Mouse (Mus musculus): Measurements from ENCODE around the gene Plcxd3. TPM values are rescaled to one million over a fixed set of nuclear protein-coding genes. Genes with fewer than 3 reads are reported as not detected.
"Not testable (repeated sequence)": the region's sequence is repeated elsewhere in the genome, so short reads cannot be mapped to it uniquely, and the experiment has no call there.

The Plcxd3 gene
- total and polyA plus RNA-seq, 3 experiments = 0.08 TPM; not detected in 2

- DNase-seq (ENCODE audit: extremely low read depth) = peak; percentile 40
- Histone ChIP-seq H3K4me3 (replicated peaks in 1 of 3; ENCODE audit: low read depth in 2 of 3, low read length in 2 of 3, poor library complexity in 1 of 3) (no peak overlapping the region), H3K79me2 (replicated peaks; ENCODE audit: control insufficient read depth, extremely low read depth, insufficient read depth, poor library complexity, severe bottlenecking) (no peaks in the 10 kb centered on the region), H3K27me3 (replicated peaks) (no peaks in the 10 kb centered on the region), H3K9me3 (replicated peaks; ENCODE audit: low read length) (no peaks in the 10 kb centered on the region), H3K36me3 (replicated peaks in 1 of 2; ENCODE audit: control insufficient read depth in 1 of 2, insufficient read depth in 1 of 2, low read length in 1 of 2) (no peaks in the 10 kb centered on the region), H3K4me1 (ENCODE audit: control insufficient read depth in 1 of 2, insufficient read depth in 2 of 2) (peaks cover 0 to 10% of the 10 kb centered on the region in 2 experiments; a peak in 2 of 4 replicates), H3K4me2 (ENCODE audit: insufficient read depth, low read depth, poor library complexity, severe bottlenecking) (peak overlapping the region; percentile 67), H3K9ac (ENCODE audit: insufficient read depth, low read depth) (no peak overlapping the region), H3K27ac (ENCODE audit: insufficient read depth, low read depth) (no peak overlapping the region)
- dilution Hi-C loops (cut with MboI; ENCODE audit: extremely low pct_ligation_motif_present, extremely low pct_unique_long_range_greater_than_20kb, low sequenced_read_pairs) = no loop called here
- TF ChIP-seq POLR2A (IDR thresholded peaks at IDR 0.05; ENCODE audit: low read depth, low read length) (no peak), JUND (conservative IDR thresholded peaks at IDR 0.05; ENCODE audit: low read depth, low read length) (peak; percentile 72), EP300 (IDR thresholded peaks at IDR 0.05; ENCODE audit: low read length) (peak; percentile 36; the same call in 1 of the 2 replicates), IRF4 (IDR thresholded peaks at IDR 0.05; ENCODE audit: low read depth, low read length) (peak; percentile 91)
- in situ Hi-C loops (cut with MboI; ENCODE audit: low pct_ligation_motif_present, low pct_unique_long_range_greater_than_20kb, low sequenced_read_pairs) = no loop called here
Measured at GRCm38 (mm10) chr15:4561431-4561970, 186.2 kb downstream of the Plcxd3 start.

DNA sequence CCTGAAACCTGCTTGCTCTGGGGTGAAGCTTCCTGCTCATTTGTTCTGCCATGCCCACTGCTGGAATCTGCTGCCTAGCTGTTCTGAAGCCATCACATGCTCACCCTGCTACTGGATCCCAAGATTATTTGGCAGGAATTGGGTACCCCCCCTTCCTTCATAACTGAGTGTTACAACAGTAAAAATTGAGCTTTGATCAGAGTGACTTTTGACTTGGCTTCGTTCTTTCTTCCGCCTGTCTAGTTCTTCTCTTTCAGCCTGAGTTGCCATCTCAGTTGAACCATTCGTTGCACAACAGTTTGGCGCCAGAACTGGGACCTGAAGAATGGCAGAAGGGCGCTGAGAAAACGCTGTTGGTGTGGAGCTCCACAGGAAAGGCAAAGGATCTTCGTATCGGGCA is 220.2 kb downstream of the Plcxd3 start:
- H3K9me3 ChIP-seq (replicated peaks; ENCODE audit: low read length); H3K27me3 ChIP-seq (replicated peaks); H3K4me3 ChIP-seq (replicated peaks in 1 of 3; ENCODE audit: low read depth in 2 of 3, low read length in 2 of 3, poor library complexity in 1 of 3); H3K27ac ChIP-seq (ENCODE audit: insufficient read depth, low read depth); H3K36me3 ChIP-seq (replicated peaks in 1 of 2; ENCODE audit: control insufficient read depth in 1 of 2, insufficient read depth in 1 of 2, low read length in 1 of 2); in situ Hi-C loops (cut with MboI; ENCODE audit: low pct_ligation_motif_present, low pct_unique_long_range_greater_than_20kb, low sequenced_read_pairs); dilution Hi-C loops (cut with MboI; ENCODE audit: extremely low pct_ligation_motif_present, extremely low pct_unique_long_range_greater_than_20kb, low sequenced_read_pairs); H3K9ac ChIP-seq (ENCODE audit: insufficient read depth, low read depth); H3K79me2 ChIP-seq (replicated peaks; ENCODE audit: control insufficient read depth, extremely low read depth, insufficient read depth, poor library complexity, severe bottlenecking); H3K4me1 ChIP-seq (ENCODE audit: control insufficient read depth in 1 of 2, insufficient read depth in 2 of 2); DNase-seq (ENCODE audit: extremely low read depth); H3K4me2 ChIP-seq (ENCODE audit: insufficient read depth, low read depth, poor library complexity, severe bottlenecking): not testable (repeated sequence)

- H3K36me3 ChIP-seq (replicated peaks in 1 of 2; ENCODE audit: control insufficient read depth in 1 of 2, insufficient read depth in 1 of 2, low read length in 1 of 2); H3K27me3 ChIP-seq (replicated peaks); H3K9ac ChIP-seq (ENCODE audit: insufficient read depth, low read depth); H3K4me1 ChIP-seq (ENCODE audit: control insufficient read depth in 1 of 2, insufficient read depth in 2 of 2); H3K27ac ChIP-seq (ENCODE audit: insufficient read depth, low read depth); in situ Hi-C loops (cut with MboI; ENCODE audit: low pct_ligation_motif_present, low pct_unique_long_range_greater_than_20kb, low sequenced_read_pairs); DNase-seq (ENCODE audit: extremely low read depth); H3K4me3 ChIP-seq (replicated peaks in 1 of 3; ENCODE audit: low read depth in 2 of 3, low read length in 2 of 3, poor library complexity in 1 of 3); dilution Hi-C loops (cut with MboI; ENCODE audit: extremely low pct_ligation_motif_present, extremely low pct_unique_long_range_greater_than_20kb, low sequenced_read_pairs); H3K79me2 ChIP-seq (replicated peaks; ENCODE audit: control insufficient read depth, extremely low read depth, insufficient read depth, poor library complexity, severe bottlenecking); H3K4me2 ChIP-seq (ENCODE audit: insufficient read depth, low read depth, poor library complexity, severe bottlenecking); H3K9me3 ChIP-seq (replicated peaks; ENCODE audit: low read length): not testable (repeated sequence)
Measured at GRCm38 (mm10) chr15:4598661-4599060, 223.4 kb downstream of the Plcxd3 start.

- dilution Hi-C loops (cut with MboI; ENCODE audit: extremely low pct_ligation_motif_present, extremely low pct_unique_long_range_greater_than_20kb, low sequenced_read_pairs); in situ Hi-C loops (cut with MboI; ENCODE audit: low pct_ligation_motif_present, low pct_unique_long_range_greater_than_20kb, low sequenced_read_pairs): not testable (repeated sequence)
Measured at GRCm38 (mm10) chr15:4599331-4599730, 224.0 kb downstream of the Plcxd3 start.

More at GRCm38 (mm10) chr15:4599331-4599730, 224.0 kb downstream of the Plcxd3 start:
- not testable (repeated sequence) for H3K4me1 ChIP-seq (ENCODE audit: control insufficient read depth in 1 of 2, insufficient read depth in 2 of 2); DNase-seq (ENCODE audit: extremely low read depth); H3K79me2 ChIP-seq (replicated peaks; ENCODE audit: control insufficient read depth, extremely low read depth, insufficient read depth, poor library complexity, severe bottlenecking); H3K27ac ChIP-seq (ENCODE audit: insufficient read depth, low read depth); H3K4me3 ChIP-seq (replicated peaks in 1 of 3; ENCODE audit: low read depth in 2 of 3, low read length in 2 of 3, poor library complexity in 1 of 3); H3K4me2 ChIP-seq (ENCODE audit: insufficient read depth, low read depth, poor library complexity, severe bottlenecking); H3K9ac ChIP-seq (ENCODE audit: insufficient read depth, low read depth); H3K36me3 ChIP-seq (replicated peaks in 1 of 2; ENCODE audit: control insufficient read depth in 1 of 2, insufficient read depth in 1 of 2, low read length in 1 of 2); H3K9me3 ChIP-seq (replicated peaks; ENCODE audit: low read length); H3K27me3 ChIP-seq (replicated peaks)
